Mouse (Mus musculus) T-helper 17 cell (primary cell): Measurements from ENCODE around the gene Pofut2.

ENCODE experiments used
- in situ Hi-C, 2 experiments: fragments of 300-600 bp; cut with MboI, MseI; formaldehyde crosslinking; loops; 1 replicate in 1 of 2; 2 replicates in 1 of 2; pipeline ENCODE4 v1.15.1; 2025; ENCODE audit warnings: high pct_unique_total_duplicates in 2 of 2

The Pofut2 gene

GRCm38 (mm10) chr10:77314711-77315266 lies 55.8 kb downstream of the Pofut2 start:
- in situ Hi-C loops = loop anchor here in 1 of 2 experiments (25.0 kb wide), 1 partner anchor 1648 kb away; the partner anchor contains the start of genes Olfr1353 and Olfr8

DNA sequence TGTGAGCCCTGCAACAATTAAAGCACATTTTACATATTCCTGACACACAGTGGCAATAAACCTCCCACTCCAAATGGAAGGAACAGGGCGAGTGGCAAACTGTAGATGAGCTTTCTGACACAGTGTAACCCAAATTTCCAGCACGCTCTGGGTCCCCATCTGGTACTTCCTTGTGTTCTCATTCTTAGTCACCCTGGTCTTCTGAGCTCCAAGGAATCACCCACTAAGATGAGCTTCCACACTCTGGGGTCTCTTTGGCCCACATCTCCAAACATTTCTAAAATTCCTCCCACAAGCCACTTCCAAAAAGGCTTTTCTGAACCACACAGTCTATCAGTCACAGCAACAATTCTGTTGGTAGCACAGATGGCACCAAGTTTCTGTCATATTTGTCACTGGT lies 56.7 kb downstream of the Pofut2 start:
- in situ Hi-C loops = loop anchor here in 1 of 2 experiments (25.0 kb wide), 1 partner anchor 1647 kb away; the partner anchor contains the start of genes Olfr1353 and Olfr8
